Mouse (Mus musculus): ENCODE data around the gene Gm3696. TPM values are rescaled to one million over a fixed set of nuclear protein-coding genes. Genes with fewer than 3 reads are reported as not detected.
"Not testable (repeated sequence)": the region's sequence is repeated elsewhere in the genome, so short reads cannot be mapped to it uniquely, and the experiment has no call there.

Gene Gm3696
- polyA plus RNA-seq (2012; fragmentation: generic; extraction: Trizol): not detected

DNA sequence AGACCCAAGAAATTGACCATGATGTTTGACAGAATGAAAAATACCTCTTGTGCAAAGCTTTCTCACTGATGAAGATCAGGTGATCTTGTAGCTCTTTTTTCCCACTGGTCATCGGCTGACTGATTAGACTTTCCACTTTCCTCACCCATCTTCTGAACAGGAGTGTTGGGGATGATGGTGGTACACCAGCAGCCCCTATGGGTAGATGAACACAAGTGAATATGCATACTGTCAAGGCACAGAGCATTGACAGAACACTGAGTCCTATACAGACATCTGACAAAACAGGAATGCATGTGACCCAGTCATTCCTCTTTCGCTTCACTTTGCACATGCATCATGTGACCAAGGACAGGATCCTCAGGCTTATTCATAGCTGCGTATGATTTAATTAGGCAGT is at the start of gene Gm3696:
Gene Gm3696, minus strand, starts transcription at position 101 of the 400 bp plus-strand sequence.
- not testable (repeated sequence) for H3K36me3 ChIP-seq (ENCODE audit: control insufficient read depth, insufficient read depth); H3K4me3 ChIP-seq; H3ac ChIP-seq (ENCODE audit: control insufficient read depth, insufficient read length); H3K79me2 ChIP-seq (ENCODE audit: control insufficient read depth, insufficient read depth); H3K4me2 ChIP-seq (ENCODE audit: low read depth); H3K27me3 ChIP-seq (ENCODE audit: control insufficient read depth, insufficient read depth, insufficient read length)

DNA sequence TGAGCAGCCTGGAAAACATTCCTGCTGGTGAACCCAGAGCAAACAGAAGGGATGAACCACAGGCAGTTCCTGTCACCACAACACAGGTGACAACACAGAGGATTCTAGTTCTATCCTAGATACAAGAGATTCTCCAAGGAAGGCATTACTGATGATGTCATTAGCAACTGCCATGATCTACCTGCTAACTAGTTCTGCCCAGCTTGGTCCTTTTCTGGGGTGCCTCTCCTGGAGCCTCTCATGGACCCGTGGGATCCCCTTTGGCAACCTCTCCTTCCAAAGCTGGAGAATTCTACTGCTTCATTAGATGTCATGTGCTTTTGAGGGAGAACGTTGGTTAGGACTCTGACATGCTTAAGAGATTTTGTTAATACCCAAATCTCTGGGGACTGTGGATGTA is 24.9 kb upstream of the Gm3696 start, which contains the start of gene Gm6676:
Gene Gm6676, minus strand, starts transcription at position 101 of the 400 bp plus-strand sequence.
- H3K4me3 ChIP-seq; H3ac ChIP-seq (ENCODE audit: control insufficient read depth, insufficient read length); H3K27me3 ChIP-seq (ENCODE audit: control insufficient read depth, insufficient read depth, insufficient read length); H3K79me2 ChIP-seq (ENCODE audit: control insufficient read depth, insufficient read depth); H3K4me2 ChIP-seq (ENCODE audit: low read depth); H3K36me3 ChIP-seq (ENCODE audit: control insufficient read depth, insufficient read depth): not testable (repeated sequence)

DNA sequence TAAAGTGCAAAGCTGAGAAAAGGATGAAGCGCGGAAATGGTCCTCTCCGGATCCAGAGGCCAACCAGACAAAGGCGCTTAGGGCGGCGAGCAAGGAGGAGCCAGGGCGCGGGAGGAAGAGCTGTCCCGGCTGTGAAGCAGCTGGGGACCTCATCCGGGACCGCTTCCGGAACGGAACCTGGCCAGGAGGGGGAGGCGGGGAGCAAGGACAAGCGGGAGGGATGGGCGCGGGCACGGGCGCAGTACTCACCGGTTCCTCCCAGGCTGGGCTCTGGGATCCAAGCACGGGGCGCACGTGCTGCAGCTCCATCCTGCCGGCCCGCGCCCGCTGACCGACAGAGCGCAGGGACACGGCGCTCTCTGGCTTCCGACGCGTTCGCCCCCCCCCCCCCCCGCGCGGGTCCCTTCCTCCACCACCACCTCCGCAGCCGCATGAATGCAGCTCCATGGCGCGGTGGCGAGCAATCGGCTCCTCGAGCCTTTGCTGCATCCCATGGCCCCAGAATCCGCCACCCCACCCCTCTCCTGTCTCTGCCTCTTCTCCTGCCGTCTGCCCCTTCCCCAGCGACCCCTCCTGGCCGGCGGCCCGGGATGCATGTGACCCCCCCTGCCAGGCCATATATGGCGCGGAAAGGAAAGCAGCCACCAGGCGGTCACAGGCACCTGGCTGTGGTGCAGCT is 4.8 kb upstream of the Gm3696 start:
- not testable (repeated sequence) for H3K27me3 ChIP-seq (ENCODE audit: control insufficient read depth, insufficient read depth, insufficient read length); H3K79me2 ChIP-seq (ENCODE audit: control insufficient read depth, insufficient read depth); H3K36me3 ChIP-seq (ENCODE audit: control insufficient read depth, insufficient read depth); H3K4me3 ChIP-seq; H3K4me2 ChIP-seq (ENCODE audit: low read depth); H3ac ChIP-seq (ENCODE audit: control insufficient read depth, insufficient read length)

DNA sequence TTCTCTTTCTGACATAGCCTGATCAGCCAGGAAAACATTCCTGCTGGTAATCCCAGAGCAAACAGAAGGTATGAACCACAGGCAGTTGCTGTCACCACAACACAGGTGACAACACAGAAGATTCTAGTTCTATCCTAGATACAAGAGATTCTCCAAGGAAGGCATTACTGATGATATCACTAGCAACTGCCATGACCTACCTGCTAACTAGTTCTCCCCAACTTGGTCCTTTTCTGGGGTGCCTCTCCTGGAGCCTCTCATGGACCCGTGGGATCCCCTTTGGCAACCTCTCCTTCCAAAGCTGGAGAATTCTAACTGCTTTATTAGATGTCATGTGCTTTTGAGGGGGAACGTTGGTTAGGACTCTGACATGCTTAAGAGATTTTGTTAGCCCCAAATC is 55.6 kb downstream of the Gm3696 start, which contains the start of gene Gm3685:
Gene Gm3685, minus strand, starts transcription at position 101 of the 400 bp plus-strand sequence.
- not testable (repeated sequence) for H3K27me3 ChIP-seq (ENCODE audit: control insufficient read depth, insufficient read depth, insufficient read length); H3K79me2 ChIP-seq (ENCODE audit: control insufficient read depth, insufficient read depth); H3ac ChIP-seq (ENCODE audit: control insufficient read depth, insufficient read length); H3K36me3 ChIP-seq (ENCODE audit: control insufficient read depth, insufficient read depth); H3K4me3 ChIP-seq; H3K4me2 ChIP-seq (ENCODE audit: low read depth)

Other genes starting within 250 kb of the Gm3696 start
- gene Gm3667, start 210.7 kb downstream of the Gm3696 start, polyA plus RNA-seq (2012; fragmentation: generic; extraction: Trizol): not detected
- gene Gm6356, start 126.8 kb downstream of the Gm3696 start, polyA plus RNA-seq (2012; fragmentation: generic; extraction: Trizol): not detected
- gene Gm10406, start 73.2 kb downstream of the Gm3696 start, polyA plus RNA-seq (2012; fragmentation: generic; extraction: Trizol): not detected
- not detected for gene Gm3685, start 55.7 kb downstream of the Gm3696 start, polyA plus RNA-seq (2012; fragmentation: generic; extraction: Trizol)
- gene Gm6676, start 24.8 kb upstream of the Gm3696 start, polyA plus RNA-seq (2012; fragmentation: generic; extraction: Trizol): not detected
- gene Gm3512, start 73.9 kb upstream of the Gm3696 start, polyA plus RNA-seq (2012; fragmentation: generic; extraction: Trizol): not detected
- gene Gm16434, start 93.9 kb upstream of the Gm3696 start, polyA plus RNA-seq (2012; fragmentation: generic; extraction: Trizol): not detected
- not detected for gene Gm3727, start 164.1 kb upstream of the Gm3696 start, polyA plus RNA-seq (2012; fragmentation: generic; extraction: Trizol)
- not detected for gene Gm3739, start 214.4 kb upstream of the Gm3696 start, polyA plus RNA-seq (2012; fragmentation: generic; extraction: Trizol)
- not detected for gene Gm5797, start 231.8 kb upstream of the Gm3696 start, polyA plus RNA-seq (2012; fragmentation: generic; extraction: Trizol)

All from myocyte (in vitro differentiated cells).